Mouse (Mus musculus) kidney, adult 2 months (tissue): ENCODE results near the gene Adprhl2. TPM values are rescaled to one million over a fixed set of nuclear protein-coding genes. Genes with fewer than 3 reads are reported as not detected.

ENCODE experiments used
- DNase-seq: peaks from one replicate; pipeline ENCODE4 v3.0.0; 2021
- H3K27ac ChIP-seq: fragments of 200-500 bp; 2 replicates; pipeline ENCODE4 v1.5.1; 2012; ENCODE audit warnings: low read depth, low read length, control low read depth, inconsistent platforms; ENCODE audit not compliant: insufficient read depth
- H3K27me3 ChIP-seq: fragments of 200-500 bp; replicated peaks from 2 replicates; pipeline ENCODE4 v1.6.1; 2012; ENCODE audit warnings: mild to moderate bottlenecking, moderate library complexity, low read length, inconsistent platforms; ENCODE audit not compliant: control insufficient read depth, insufficient read depth
- H3K36me3 ChIP-seq: fragments of 200-500 bp; 2 replicates; pipeline ENCODE4 v1.6.1; 2012; ENCODE audit warnings: mild to moderate bottlenecking, moderate library complexity, low read length, inconsistent platforms; ENCODE audit not compliant: control insufficient read depth, insufficient read depth
- H3K4me1 ChIP-seq: fragments of 200-500 bp; 2 replicates; pipeline ENCODE4 v1.6.1; 2011; ENCODE audit warnings: low read length; ENCODE audit not compliant: control insufficient read depth, insufficient read depth
- H3K4me3 ChIP-seq: fragments of 200-500 bp; 2 replicates; pipeline ENCODE4 v1.5.1; 2011; ENCODE audit warnings: mild to moderate bottlenecking, low read depth, low read length, control low read depth; ENCODE audit not compliant: insufficient read depth
- CTCF ChIP-seq: fragments of 200-500 bp; conservative IDR thresholded peaks from 2 replicates; pipeline ENCODE4 v1.5.1; 2011; ENCODE audit warnings: low read depth, mild to moderate bottlenecking, control low read depth, low read length, moderate library complexity, mixed read lengths; ENCODE audit not compliant: insufficient read depth, insufficient read length
- POLR2A ChIP-seq: fragments of 200-500 bp; IDR thresholded peaks from one replicate; pipeline ENCODE4 v1.6.1; 2011; ENCODE audit warnings: low read depth, low read length, control low read depth
- WGBS: fragments of 180-500 bp; shearing (Covaris S2); methylation state at CpG from one replicate; pipeline ENCODE4 v1.1.7; 2018; 5-methylcytosine and 5-hydroxymethylcytosine counted together
- polyA plus RNA-seq: library from polyadenylated mRNA; depleted of rRNA; stranded (reverse); fragments of >200 nt; gene quantifications from 2 replicates; pipeline ENCODE4 v1.2.3, GENCODE M21; 2012

The Adprhl2 gene
- polyA plus RNA-seq, 1 experiment, result 36.0 TPM

- no peak for DNase-seq
- 43% methylated on average over 6 of the region's 6 CpGs for WGBS
- no peak for TF ChIP-seq CTCF
Observed at GRCm38 (mm10) chr4:126326036-126326435, 4.5 kb upstream of the Adprhl2 start.

GRCm38 (mm10) chr4:126325281-126325861 is 3.9 kb upstream of the Adprhl2 start, which contains the start of gene Tekt2:
Gene Tekt2 (minus strand): TSS chr4:126325688.
- 25% methylated on average over 23 of the region's 23 CpGs for WGBS
- Histone ChIP-seq H3K27me3 (no peaks in the 10 kb centered on the region), H3K4me1 (peaks cover 6% of the 10 kb centered on the region; the same call in 1 of the 2 replicates), H3K4me3 (no peak within 1 kb of the TSS), H3K36me3 (no peaks in the 10 kb centered on the region), H3K27ac (no peak within 1 kb of the TSS)
- TF ChIP-seq CTCF (no peak), POLR2A (no peak)
- no peak for DNase-seq

More at GRCm38 (mm10) chr4:126326036-126326435, 4.5 kb upstream of the Adprhl2 start:
- Histone ChIP-seq H3K4me1 (no peaks in the 10 kb centered on the region), H3K27me3 (no peaks in the 10 kb centered on the region), H3K36me3 (no peaks in the 10 kb centered on the region), H3K27ac (no peak overlapping the region), H3K4me3 (no peak overlapping the region)

- Histone ChIP-seq H3K27ac (no peak overlapping the region), H3K4me3 (no peak overlapping the region), H3K27me3 (no peaks in the 10 kb centered on the region), H3K36me3 (no peaks in the 10 kb centered on the region), H3K4me1 (peaks cover 7% of the 10 kb centered on the region; the same call in 1 of the 2 replicates)
- no peak for TF ChIP-seq CTCF
- TF ChIP-seq POLR2A, result no peak
- WGBS, result 64% methylated on average over 13 of the region's 13 CpGs
- DNase-seq, result no peak
Observed at GRCm38 (mm10) chr4:126324861-126325260, 3.4 kb upstream of the Adprhl2 start.

- peaks cover 7% of the 10 kb centered on the region; the same call in 1 of the 2 replicates for H3K4me1 ChIP-seq
- H3K36me3 ChIP-seq, result no peaks in the 10 kb centered on the region
- TF ChIP-seq POLR2A (no peak), CTCF (no peak)
- DNase-seq, result no peak
- no peak overlapping the region for H3K27ac ChIP-seq
- no peaks in the 10 kb centered on the region for H3K27me3 ChIP-seq
- 95% methylated on average over 13 of the region's 13 CpGs for WGBS
- H3K4me3 ChIP-seq, result no peak overlapping the region
Observed at GRCm38 (mm10) chr4:126322646-126323045, 1.1 kb upstream of the Adprhl2 start.

GRCm38 (mm10) chr4:126321854-126322511 is 480 bp upstream of the Adprhl2 start:
- Histone ChIP-seq H3K36me3 (no peaks in the 10 kb centered on the region), H3K27me3 (no peaks in the 10 kb centered on the region), H3K4me1 (peaks cover 7% of the 10 kb centered on the region; the same call in 1 of the 2 replicates), H3K4me3 (no peak overlapping the region), H3K27ac (no peak overlapping the region)
- no peak for DNase-seq
- TF ChIP-seq CTCF (no peak), POLR2A (no peak)
- WGBS, result 53% methylated on average over 28 of the region's 28 CpGs

GRCm38 (mm10) chr4:126319806-126320205 is 1.7 kb downstream of the Adprhl2 start:
- no peaks in the 10 kb centered on the region for H3K36me3 ChIP-seq
- TF ChIP-seq CTCF (no peak), POLR2A (no peak)
- H3K4me3 ChIP-seq, result no peak overlapping the region
- no peak overlapping the region for H3K27ac ChIP-seq
- WGBS, result 66% methylated on average over 6 of the region's 6 CpGs
- no peaks in the 10 kb centered on the region for H3K27me3 ChIP-seq
- peaks cover 8% of the 10 kb centered on the region; the same call in 1 of the 2 replicates for H3K4me1 ChIP-seq
- DNase-seq, result no peak

- WGBS, result 88% methylated on average over 13 of the region's 13 CpGs
- no peak overlapping the region for H3K27ac ChIP-seq
- no peaks in the 10 kb centered on the region for H3K27me3 ChIP-seq
- no peak for DNase-seq
- TF ChIP-seq POLR2A (no peak), CTCF (no peak)
- H3K4me1 ChIP-seq, result peaks cover 11% of the 10 kb centered on the region; the same call in 1 of the 2 replicates
- no peaks in the 10 kb centered on the region for H3K36me3 ChIP-seq
- no peak overlapping the region for H3K4me3 ChIP-seq
Observed at GRCm38 (mm10) chr4:126316443-126317040, 5.0 kb downstream of the Adprhl2 start.
